ENCODE assay signal across 25 mouse cellular contexts in genomic region chr5:99636575-99636974, GRCm38 (mm10).
DNase-seq lines count a peak whose midpoint lies in the region; ATAC-seq lines count a peak whose summit lies in the region.
"Had no signal": no experiment of that assay in that cellular context is flagged by ENCODE, and none has a peak within 500 bp of the region (broad histone marks: within the 10 kb centered on the region; RNA-seq: fewer than 3 reads in every experiment).

No protein-coding gene starts in this region.

- H3K27ac ChIP-seq in heart, embryonic 13.5 days (replicated peaks), result peak overlapping the region; percentile 63
- peak overlapping the region; percentile 70 for H3K27ac ChIP-seq in midbrain, embryonic 10.5 days (replicated peaks)
- H3K27ac ChIP-seq in midbrain, embryonic 11.5 days (ENCODE audit: low read depth, low read length), result no peak overlapping the region
- H3K27ac ChIP-seq: embryonic facial prominence, embryonic 12.5 days; forebrain, embryonic 13.5 days; heart, adult 2 months; hindbrain, embryonic 13.5 days; kidney, postnatal 0 days; left cerebral cortex, adult 2 months; limb, embryonic 15.5 days; neural tube, embryonic 12.5 days had no signal

- ATAC-seq in heart, embryonic 13.5 days (ENCODE audit: extremely low read depth, insufficient number of reproducible peaks, low FRiP score, low TSS enrichment), result no peak
- ATAC-seq in midbrain, embryonic 11.5 days (ENCODE audit: low FRiP score), result no peak
- no peak for ATAC-seq in frontal cortex, adult (ENCODE audit: low TSS enrichment)
- ATAC-seq: forebrain, embryonic 13.5 days had no signal

- peaks cover 39% of the 10 kb centered on the region for H3K4me1 ChIP-seq in heart, embryonic 13.5 days
- H3K4me1 ChIP-seq in midbrain, embryonic 10.5 days, result peaks cover 16% of the 10 kb centered on the region
- no peaks in the 10 kb centered on the region; the same call in 1 of the 2 replicates for H3K4me1 ChIP-seq in midbrain, embryonic 11.5 days (ENCODE audit: control insufficient read depth, insufficient read depth, low read length)
- H3K4me1 ChIP-seq: embryonic facial prominence, embryonic 12.5 days; forebrain, embryonic 13.5 days; hindbrain, embryonic 13.5 days; limb, embryonic 15.5 days; neural tube, embryonic 12.5 days had no signal

- DNase-seq in embryo, embryonic 9.5 days (ENCODE audit: extremely low spot score), result peak; percentile 12
- DNase-seq in embryo, embryonic 11 days, result no peak
- no peak for DNase-seq in heart, adult 8-10 months (ENCODE audit: low spot score)
- peak; percentile 21 for DNase-seq in midbrain, embryonic 10.5 days (ENCODE audit: low spot score)
- DNase-seq in midbrain, embryonic 11.5 days (ENCODE audit: low spot score, missing footprints), result no peak
- DNase-seq in yolk sac, embryonic 10.5 days (ENCODE audit: low spot score), result peak; percentile 6
- DNase-seq: adrenal gland, postnatal 10 days; cerebellum, adult 2 months; cerebellum, postnatal 25 days; gastrocnemius, postnatal 10 days; heart, adult 2 months; kidney, adult 18-20 months; lung, adult 18-20 months; lung, postnatal 10 days; midbrain, embryonic 14.5 days; retina, postnatal 1 day had no signal

- H3K27me3 ChIP-seq in heart, embryonic 13.5 days (replicated peaks), result no peaks in the 10 kb centered on the region
- no peaks in the 10 kb centered on the region; the same call in 1 of the 2 replicates for H3K27me3 ChIP-seq in midbrain, embryonic 10.5 days (ENCODE audit: low read depth, poor library complexity, severe bottlenecking)
- no peaks in the 10 kb centered on the region for H3K27me3 ChIP-seq in midbrain, embryonic 11.5 days (ENCODE audit: control insufficient read depth, insufficient read depth, low read length)
- H3K27me3 ChIP-seq: forebrain, embryonic 13.5 days; hindbrain, embryonic 13.5 days; limb, embryonic 15.5 days had no signal

- WGBS in heart, embryonic 13.5 days, result 21% methylated on average over 7 of the region's 7 CpGs
- WGBS in midbrain, embryonic 10.5 days, result 39% methylated on average over 7 of the region's 7 CpGs
- 40% methylated on average over 7 of the region's 7 CpGs for WGBS in midbrain, embryonic 11.5 days

- H3K9ac ChIP-seq in heart, embryonic 13.5 days, result no peak overlapping the region
- H3K9ac ChIP-seq in midbrain, embryonic 11.5 days (ENCODE audit: low read length), result no peak overlapping the region
- H3K9ac ChIP-seq: embryonic facial prominence, embryonic 12.5 days; forebrain, embryonic 13.5 days; hindbrain, embryonic 13.5 days; limb, embryonic 15.5 days; neural tube, embryonic 12.5 days had no signal

- H3K36me3 ChIP-seq in heart, embryonic 13.5 days, result no peaks in the 10 kb centered on the region
- H3K36me3 ChIP-seq in midbrain, embryonic 10.5 days, result no peaks in the 10 kb centered on the region
- no peaks in the 10 kb centered on the region for H3K36me3 ChIP-seq in midbrain, embryonic 11.5 days (ENCODE audit: control insufficient read depth, insufficient read depth, low read length)
- H3K36me3 ChIP-seq: embryonic facial prominence, embryonic 12.5 days; hindbrain, embryonic 13.5 days; limb, embryonic 15.5 days; neural tube, embryonic 12.5 days had no signal

- H3K4me2 ChIP-seq in heart, embryonic 13.5 days, result no peak overlapping the region
- H3K4me2 ChIP-seq in midbrain, embryonic 11.5 days, result no peak overlapping the region
- H3K4me2 ChIP-seq: embryonic facial prominence, embryonic 12.5 days; forebrain, embryonic 13.5 days; hindbrain, embryonic 13.5 days; limb, embryonic 15.5 days; neural tube, embryonic 12.5 days had no signal

- no peak overlapping the region for H3K4me3 ChIP-seq in heart, embryonic 13.5 days
- H3K4me3 ChIP-seq in midbrain, embryonic 10.5 days, result no peak overlapping the region
- H3K4me3 ChIP-seq in midbrain, embryonic 11.5 days (ENCODE audit: low read depth, low read length), result no peak overlapping the region
- H3K4me3 ChIP-seq: embryonic facial prominence, embryonic 12.5 days; forebrain, embryonic 13.5 days; heart, adult 2 months; hindbrain, embryonic 13.5 days; left cerebral cortex, adult 2 months; limb, embryonic 15.5 days; neural tube, embryonic 12.5 days had no signal

- no peaks in the 10 kb centered on the region for H3K9me3 ChIP-seq in heart, embryonic 13.5 days
- no peaks in the 10 kb centered on the region for H3K9me3 ChIP-seq in midbrain, embryonic 10.5 days (replicated peaks)
- H3K9me3 ChIP-seq in midbrain, embryonic 11.5 days (ENCODE audit: control insufficient read depth, low read length), result no peaks in the 10 kb centered on the region
- H3K9me3 ChIP-seq: embryonic facial prominence, embryonic 12.5 days; forebrain, embryonic 13.5 days; hindbrain, embryonic 13.5 days; limb, embryonic 15.5 days; neural tube, embryonic 12.5 days had no signal

Comparison
In these comparisons a context has a peak if more than half of its experiments do, and no peak if none do; other contexts are left out.
1. DNase-seq: peak in embryo, embryonic 9.5 days (single experiment), midbrain, embryonic 10.5 days (single experiment) and yolk sac, embryonic 10.5 days (single experiment); none in embryo, embryonic 11 days (single experiment), heart, adult 8-10 months (single experiment) and midbrain, embryonic 11.5 days (single experiment).